Mouse (Mus musculus) regulatory T cell (primary cell): ENCODE data around the gene Aip.

Source experiments
- in situ Hi-C: fragments of 300-600 bp; cut with MboI, MseI; formaldehyde crosslinking; loops from one replicate; pipeline ENCODE4 v1.15.1; 2025; ENCODE audit warnings: high pct_unique_total_duplicates

Aip gene

DNA sequence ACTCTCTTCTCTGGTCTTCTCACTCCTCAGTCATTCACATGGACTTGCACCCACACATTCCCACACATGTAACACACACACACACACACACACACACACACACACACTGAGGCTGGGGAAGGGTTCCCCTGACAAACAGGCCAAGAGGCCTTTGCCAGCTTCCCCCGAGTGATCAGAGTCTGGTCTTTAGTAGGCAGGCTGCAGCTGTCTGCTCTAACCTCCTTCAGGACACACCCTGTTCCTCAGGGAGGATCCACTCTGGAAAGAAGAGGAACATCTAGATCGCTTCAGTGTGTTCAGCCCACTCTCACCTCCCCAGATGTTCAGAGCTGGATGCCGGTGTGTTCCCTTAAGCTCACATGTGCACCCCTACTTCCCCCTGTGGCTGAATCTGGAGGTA, 31.3 kb downstream of the Aip start:
- in situ Hi-C loops: loop anchor here (5.0 kb wide), 1 partner anchor 37 kb away; the partner anchor contains the start of gene Gstp3

DNA sequence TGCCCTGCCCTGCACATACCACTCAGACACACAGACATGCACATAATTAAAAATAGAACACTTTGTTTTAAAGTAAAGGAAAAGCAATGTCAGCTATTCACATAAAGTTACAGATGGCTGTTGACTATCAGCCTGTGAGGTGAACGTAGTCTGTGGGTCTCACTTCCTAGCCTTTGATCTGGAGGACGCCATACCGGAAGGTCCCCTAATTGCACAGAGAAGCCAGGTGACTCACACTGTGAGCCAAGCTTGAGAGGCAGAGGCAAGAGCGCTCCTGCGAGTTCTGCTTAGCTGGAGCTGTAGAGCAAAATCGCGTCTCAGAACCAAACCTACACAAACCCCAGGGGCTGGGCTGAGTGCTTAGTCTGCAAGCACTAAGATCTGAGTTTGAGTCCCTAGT, 31.9 kb downstream of the Aip start:
- in situ Hi-C loops: loop anchor here (5.0 kb wide), 1 partner anchor 36 kb away; the partner anchor contains the start of gene Gstp3

DNA sequence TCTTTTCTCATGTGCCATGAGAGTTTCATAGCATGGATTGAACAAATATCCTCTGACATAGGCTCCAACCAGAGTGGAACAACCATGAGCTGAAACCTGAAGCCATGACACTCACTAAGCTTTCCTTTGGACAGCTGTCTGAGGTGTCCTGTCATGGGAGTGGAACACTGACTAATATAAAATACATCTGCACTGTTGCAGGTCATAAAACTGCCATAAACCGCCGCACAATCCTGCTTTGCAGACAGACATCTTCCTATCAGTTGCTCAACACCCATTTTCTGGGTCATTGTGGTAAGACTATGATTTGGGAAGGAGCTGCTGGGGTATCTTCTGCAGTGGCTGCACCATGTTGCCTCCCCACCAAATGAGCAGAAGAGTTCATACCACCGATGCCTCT, 32.9 kb downstream of the Aip start:
- in situ Hi-C loops: loop anchor here (5.0 kb wide), 1 partner anchor 35 kb away; the partner anchor contains the start of gene Gstp3

DNA sequence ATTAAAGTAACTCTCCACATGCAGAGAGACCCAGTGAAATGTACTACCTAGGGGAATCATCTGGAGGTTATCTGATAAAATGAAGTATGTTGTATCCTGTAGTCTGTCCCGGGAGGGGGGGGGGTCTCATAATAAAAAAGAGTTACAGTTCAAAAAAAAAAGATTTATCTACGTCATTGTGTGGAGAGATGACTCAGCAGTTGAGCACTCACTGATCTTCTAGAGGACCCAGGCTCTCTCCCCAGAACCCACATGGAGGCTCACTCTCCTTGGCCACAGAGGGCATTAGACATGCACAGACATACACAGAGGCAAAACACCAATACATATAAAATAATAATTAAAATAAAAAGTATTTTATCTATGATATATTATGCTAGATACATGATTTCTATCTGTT, 34.3 kb downstream of the Aip start:
- in situ Hi-C loops: loop anchor here (5.0 kb wide), 1 partner anchor 34 kb away; the partner anchor contains the start of gene Gstp3

DNA sequence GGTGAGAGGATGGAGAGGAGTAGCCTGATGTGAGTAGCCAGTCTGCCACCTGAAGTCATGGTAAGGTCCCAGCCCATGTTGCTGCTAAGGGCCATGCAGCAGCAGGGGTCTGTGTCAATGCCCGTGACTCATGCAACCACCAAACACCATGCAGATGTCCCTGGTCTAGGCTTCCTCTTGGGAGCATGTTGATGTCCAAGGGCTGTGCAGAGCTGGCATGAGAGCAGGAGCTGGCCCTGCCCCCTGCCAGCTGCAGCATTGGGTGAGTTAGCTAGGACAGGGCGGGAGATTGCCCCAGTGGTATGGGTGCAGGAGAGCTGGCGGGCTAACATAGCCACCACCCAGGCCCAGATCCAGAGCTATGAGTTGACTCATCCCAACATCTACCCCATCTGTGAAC, 35.2 kb downstream of the Aip start:
- in situ Hi-C loops: loop anchor here (5.0 kb wide), 1 partner anchor 33 kb away; the partner anchor contains the start of gene Gstp3

DNA sequence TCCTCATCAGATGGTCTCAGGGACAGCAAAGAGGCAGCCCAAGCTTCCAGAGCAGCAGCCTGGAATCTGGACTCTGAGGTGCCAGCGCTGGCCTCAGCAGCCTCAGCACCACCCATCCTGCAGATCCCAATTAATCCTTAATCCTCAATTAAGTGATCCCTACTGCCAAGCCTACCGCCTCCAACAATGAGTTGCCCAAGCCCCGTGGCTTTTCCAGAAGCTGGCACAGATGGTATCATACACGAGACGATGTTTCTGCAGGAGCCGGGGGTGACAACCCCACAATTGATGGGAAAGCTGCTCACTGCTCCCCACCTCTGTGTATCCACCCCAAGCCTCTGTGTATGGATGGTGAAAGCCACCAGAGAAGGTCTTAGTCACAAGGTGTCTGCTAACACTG, 36.5 kb downstream of the Aip start:
- in situ Hi-C loops: no loop called here

DNA sequence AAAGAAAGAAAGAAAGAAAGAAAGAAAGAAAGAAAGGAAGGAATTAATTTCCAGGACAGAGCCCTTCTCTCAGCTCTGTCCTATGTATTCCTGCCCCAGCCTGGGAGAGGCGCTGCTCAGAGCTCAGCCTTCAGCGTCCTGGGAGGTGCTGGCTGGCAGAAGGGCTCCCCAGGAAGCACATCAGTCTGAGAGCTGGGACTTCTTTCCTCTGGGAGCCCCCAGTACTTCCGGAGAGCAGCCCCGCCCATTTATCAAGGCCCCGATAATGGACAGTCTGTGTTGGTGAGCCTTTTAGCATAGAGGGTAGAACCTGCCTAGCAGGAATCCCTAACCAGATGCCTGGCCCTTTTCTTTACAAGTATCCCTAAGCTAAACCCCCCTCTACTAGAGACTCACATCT, 37.5 kb downstream of the Aip start:
- in situ Hi-C loops: no loop called here

DNA sequence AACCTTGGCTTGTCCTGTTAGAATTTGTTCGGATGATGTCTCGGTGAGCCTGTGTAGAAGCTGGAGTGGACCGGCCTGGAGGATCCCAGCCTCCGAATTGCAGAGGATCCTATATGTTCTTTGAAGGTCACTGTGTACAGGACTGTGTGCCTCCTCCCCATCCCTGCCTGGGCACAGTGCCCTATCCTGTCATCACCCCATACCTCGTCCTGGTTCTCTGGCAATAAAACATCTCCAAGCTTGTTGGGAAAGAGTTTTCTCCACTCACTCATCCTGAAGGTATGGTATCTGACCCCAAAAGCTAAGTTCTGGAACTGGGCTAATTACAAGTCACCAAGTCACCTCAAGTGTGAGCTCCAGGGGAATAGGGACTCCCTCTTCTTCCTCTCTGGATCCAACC, 38.6 kb downstream of the Aip start:
- in situ Hi-C loops: no loop called here

DNA sequence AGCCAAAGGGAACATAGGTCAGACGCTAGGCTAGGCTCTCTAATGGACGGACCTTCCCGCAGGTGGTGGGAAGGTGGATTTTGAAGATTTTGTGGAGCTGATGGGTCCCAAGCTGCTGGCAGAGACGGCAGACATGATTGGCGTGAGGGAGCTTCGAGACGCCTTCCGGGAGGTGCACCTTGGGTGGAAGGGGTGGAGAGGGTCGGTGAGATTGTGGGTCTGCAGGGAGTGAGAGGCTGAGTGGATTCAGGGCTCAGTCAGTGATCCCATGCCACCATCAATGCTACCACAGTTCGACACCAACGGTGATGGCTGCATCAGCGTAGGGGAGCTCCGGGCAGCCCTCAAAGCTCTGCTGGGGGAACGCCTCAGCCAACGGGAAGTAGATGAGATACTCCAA, 39.5 kb downstream of the Aip start:
- in situ Hi-C loops: no loop called here

DNA sequence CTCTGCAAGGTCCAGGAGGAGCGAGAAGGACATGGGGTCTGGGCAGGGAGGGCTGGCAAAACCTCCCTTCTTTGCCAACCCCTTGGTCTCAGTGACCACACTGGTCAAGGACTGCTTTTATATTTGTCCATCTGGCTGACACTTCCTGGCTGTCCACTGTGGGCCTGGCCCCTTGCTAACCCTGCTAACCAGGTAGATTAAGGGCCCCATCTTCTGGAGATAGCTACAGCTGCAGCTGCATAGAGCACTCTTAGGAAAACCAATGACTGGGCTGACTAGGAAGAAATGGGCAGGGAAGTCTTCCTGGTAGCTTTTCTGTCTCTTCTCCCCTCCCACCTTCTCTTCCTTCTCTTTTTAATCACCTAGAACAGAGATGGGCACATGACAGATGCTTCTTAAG, 40.7 kb downstream of the Aip start:
- in situ Hi-C loops: no loop called here

DNA sequence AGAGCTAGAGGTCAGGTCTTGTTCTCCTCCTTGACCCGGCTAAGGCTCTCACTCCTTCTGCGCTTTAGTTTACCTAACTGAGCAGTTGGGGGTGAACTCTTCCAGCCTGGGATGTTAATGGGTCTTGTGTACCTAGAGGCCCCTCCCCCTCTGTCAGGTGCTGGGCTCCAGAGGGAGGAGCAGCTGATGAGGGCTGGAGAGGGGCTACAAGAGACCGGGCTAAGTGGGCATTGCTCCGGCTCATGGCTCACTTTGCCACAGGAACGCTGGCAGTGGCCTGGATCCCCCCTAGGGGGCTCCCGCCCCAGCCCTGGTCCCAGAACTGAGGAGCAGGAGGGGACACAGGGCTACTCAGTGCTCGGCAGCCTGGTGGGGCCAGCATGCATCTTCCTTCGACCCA, 41.8 kb downstream of the Aip start:
- in situ Hi-C loops: no loop called here

DNA sequence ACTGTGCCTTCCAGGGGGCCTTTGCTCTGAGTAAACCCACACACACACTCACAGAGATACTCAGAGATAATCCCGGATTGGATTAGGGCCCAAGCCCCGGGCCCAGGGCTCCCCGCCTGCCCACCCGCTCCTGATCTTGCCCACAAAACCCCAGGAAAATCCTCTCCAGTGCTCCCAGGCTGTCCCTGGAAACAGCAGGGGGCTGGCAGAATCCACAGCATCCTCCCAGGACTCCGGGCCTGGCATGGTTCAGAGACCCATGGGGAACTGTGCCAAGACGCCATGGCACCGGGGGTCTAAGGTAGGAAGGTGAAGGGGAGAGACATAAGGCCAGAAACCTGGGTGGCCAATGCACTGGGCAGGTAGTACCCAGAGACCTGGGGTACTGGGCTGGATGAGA, 42.3 kb downstream of the Aip start:
- in situ Hi-C loops: no loop called here

DNA sequence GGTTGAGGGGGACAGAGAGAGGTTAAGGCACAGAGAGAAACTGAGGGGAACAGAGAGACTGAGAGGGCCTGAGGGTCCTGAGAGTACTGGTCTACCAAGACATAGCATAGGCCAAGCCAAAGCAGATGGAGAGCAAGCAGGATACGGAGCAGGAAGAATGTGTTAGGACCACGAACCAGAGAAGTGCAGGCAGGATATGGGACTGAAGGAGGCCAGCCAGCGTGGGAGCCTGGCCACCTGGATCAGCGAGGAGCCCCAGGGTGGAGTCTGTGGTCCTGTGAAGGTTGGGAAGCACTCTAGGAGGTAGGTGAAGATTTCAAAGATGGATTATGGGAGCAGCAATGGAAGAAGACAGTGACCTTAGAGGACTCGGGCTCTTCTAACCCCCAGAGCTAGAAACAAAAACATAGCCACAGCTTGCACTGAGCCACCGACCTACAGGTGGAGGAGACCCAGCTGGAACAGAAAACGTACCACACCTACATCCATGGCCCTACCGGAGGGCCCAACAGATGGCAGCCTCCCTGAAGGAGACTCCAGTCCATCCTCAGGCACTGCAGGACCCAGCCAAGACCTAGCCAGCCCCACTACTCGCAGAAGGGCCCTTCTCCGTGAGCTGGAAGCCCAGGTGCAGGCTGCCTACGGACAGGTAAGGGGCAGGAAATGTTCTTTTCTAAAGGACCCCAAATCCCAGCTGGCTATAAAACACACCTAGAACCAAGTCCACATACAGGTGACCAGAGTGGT, 43.3 kb downstream of the Aip start:
- in situ Hi-C loops: no loop called here

DNA sequence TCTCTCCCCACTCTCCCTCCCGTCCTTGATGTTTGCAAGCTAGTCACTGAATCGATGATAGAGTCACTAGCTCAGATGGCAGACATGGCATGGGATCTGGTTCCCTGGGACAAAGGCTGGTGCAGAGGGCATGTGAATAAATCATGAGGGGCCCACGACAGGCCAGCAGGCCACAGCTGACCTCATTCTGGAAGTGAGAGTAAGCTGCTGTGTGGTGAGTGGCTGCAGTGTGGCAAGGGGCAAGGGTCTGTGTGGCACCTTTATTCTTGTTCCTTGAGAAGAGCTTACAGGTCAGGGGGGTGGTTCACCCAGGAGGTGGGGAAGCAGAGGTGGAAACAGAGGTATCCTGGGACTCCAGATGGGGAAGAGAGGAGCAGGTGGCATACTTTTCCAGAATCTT, 44.3 kb downstream of the Aip start, which contains the start of gene Cabp2:
TSS of gene Cabp2 (plus strand) at position 185 of the 400 bp plus-strand sequence.
- in situ Hi-C loops: no loop called here

DNA sequence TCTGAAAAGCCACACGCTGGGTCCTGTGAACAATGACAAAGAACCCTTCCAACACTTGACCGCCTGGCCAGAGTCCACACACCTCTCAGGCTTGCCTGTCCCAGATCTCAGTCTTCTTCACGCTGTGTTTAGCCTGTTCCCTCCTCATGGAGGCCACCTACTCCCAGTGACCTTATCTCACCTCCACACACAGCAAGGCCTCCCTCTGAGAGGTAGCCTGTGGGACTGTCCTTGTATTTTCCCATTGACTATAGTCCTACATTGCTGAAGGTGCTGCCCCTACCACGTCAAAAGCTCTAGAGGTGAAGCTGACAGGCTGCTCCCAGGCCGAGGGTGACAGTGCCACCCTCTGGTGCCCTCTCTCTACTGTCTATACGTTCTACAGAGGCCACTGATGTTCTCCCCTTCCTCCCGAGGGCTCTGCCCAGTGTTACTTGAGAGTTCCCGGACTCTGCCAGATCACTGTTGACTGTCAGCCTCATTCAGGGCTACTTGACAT, 45.1 kb downstream of the Aip start:
- in situ Hi-C loops: no loop called here

DNA sequence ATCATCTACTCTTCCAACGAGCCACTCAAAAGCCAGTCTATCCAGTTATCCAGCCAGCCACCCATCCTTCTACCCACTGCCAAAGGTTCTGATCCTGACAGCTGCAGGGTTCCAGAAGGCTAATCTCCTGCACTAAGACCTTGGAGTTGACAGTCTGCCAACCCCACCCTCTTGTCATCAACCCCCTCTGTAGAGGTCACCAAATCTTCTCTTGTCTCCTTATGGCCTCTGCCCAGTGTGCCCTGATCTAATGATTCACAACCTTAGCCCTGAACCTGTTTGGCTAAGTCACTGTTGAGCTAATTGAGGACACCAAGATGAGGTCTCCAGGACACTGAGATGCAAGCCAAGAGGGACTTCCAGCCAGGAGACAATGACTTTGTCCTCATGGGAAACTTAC, 46.1 kb downstream of the Aip start:
- in situ Hi-C loops: no loop called here

DNA sequence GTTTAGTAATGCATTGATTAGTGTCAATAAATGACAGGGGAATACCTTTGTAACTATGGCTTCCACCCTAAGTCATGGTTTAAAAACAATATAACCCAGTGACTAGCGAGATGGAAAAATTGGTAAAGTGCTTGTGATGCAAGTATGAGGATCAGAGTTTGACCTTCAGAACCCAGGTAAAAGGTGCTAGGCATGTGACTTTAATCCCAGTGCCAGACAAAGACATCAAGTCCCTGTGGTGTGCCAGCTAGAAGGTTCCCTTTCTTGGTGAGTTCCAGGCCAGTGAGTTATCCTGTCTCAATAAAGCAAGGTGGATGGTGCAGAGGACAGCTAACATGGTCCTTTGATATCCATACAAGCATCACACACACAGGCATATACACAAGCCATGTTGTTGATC, 50.1 kb downstream of the Aip start:
- in situ Hi-C loops: no loop called here

DNA sequence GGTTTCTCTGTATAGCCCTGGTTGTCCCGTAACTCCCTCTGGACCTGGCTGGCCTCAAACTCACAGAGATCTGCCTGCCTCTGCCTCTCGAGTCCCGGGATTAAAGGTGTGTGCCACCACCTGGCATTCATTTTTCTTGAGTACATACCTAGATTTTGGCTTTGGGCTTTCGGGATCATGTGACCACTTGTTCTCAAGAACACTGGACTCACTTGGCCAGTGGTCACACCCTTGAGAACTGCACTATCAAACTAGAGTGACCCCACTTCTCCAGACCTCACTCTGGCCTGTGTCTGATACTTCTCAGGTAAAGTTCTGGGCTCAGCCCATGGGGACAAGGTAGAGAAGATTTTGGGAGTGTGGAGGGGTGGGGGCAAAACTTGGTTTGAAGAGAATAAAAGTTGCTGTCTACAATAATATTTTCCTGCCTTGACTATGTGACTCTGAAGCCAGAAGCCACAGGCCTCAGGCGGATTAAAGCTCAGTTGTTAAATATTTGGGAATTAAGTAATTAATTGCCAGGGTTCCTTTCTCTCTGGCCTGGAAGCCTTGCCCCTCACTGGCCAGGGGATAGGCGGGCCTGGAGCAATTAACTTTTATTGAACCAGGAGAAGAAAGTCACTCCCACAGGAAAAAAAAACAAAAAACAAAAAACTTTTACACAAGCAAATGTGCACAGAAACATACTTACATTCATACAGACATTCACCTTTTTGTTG, 52.8 kb downstream of the Aip start:
- in situ Hi-C loops: no loop called here

DNA sequence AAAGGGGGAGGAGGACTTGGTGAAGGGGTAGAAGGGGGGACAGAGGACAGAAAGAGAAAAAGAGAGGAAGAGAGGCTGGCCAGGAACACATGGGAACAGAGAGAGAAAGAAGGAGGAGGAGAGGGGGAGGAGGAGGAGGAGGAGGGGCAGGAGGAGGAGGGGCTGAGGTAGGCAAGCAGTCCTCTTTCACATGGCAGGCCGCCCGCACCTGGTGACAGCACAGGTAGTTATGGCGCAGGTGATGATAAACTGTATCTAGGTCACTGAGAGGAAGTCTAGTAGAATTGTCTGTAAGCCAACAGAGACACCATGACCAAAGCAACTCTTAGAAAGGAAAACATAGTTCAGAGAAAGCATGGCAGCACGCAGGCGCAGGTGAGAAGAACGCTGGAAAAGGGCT, 54.3 kb downstream of the Aip start:
- in situ Hi-C loops: no loop called here

DNA sequence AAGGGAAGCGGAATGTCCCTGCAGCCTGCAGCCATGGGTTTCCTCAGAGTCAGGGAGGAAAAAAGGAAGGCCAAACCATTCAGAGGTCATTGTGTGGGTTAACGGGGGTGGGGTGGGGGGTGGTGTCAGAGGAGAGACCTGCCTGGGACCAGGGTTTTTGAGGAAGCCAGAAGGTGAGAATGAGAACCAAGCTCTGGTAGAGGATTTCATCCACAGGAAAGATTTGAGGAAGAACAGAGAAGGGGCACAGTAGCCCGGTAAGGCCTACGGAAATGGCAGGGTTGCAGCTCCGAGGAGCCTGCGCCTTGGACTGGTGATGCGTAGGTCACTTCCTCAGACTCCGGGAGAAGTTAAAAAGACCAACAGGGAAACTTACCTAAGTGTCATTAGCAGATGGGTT, 54.9 kb downstream of the Aip start:
- in situ Hi-C loops: no loop called here

DNA sequence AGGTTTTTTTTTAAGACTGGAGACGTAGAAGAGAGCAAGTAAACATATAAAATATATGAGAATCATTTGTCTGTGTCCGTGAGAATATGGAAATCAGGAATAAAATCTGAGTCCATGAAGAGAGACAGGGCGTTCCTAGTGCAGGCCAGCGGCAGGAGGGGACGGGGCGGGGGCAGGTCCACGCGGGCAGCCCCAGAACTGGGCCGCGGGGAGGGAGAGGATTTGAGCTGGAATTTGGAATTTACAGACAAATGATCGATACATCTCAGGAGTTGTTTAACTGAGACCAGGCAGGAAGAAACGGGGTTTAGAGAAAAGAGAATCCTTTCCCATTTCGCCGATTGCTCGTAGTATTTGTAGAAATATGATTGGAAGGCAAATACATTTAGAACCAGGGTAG, 55.3 kb downstream of the Aip start:
- in situ Hi-C loops: no loop called here

DNA sequence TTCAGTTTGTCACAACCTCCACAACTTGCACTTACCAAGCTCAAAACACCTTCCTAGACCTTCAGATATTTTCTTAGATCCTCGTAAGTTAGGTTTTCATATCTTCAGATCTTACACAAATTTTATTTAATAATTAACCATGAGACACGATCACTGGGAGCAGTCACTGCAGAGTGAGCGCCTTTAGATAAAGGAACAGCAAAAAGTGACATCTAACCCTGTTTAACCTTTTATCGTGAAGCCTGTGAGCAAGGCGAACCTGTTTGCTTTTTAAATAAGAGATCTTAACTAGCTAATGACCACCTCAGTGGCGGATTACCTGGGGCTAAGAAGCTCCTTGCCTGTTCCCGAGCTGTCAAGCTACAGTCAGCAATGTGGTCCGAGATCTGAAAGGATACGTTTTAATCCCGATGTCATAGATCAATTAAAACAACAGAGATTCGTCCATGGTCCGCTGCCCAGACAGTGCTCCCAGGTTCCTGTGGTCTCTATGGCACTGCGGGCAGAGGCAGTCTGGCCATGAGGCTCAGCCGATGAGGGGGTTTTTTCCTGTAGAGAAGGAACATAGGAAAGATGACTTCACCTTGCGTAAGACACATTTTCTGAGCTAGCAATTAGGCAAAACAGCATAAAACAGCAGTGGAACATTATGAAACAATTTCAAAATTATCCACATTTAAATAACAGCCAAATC, 56.8 kb downstream of the Aip start:
- in situ Hi-C loops: no loop called here
